Mouse (Mus musculus): ENCODE measurements around the gene Pitpnm1.
"Not testable (repeated sequence)": the region's sequence is repeated elsewhere in the genome, so short reads cannot be mapped to it uniquely, and the experiment has no call there.

Gene Pitpnm1

DNA sequence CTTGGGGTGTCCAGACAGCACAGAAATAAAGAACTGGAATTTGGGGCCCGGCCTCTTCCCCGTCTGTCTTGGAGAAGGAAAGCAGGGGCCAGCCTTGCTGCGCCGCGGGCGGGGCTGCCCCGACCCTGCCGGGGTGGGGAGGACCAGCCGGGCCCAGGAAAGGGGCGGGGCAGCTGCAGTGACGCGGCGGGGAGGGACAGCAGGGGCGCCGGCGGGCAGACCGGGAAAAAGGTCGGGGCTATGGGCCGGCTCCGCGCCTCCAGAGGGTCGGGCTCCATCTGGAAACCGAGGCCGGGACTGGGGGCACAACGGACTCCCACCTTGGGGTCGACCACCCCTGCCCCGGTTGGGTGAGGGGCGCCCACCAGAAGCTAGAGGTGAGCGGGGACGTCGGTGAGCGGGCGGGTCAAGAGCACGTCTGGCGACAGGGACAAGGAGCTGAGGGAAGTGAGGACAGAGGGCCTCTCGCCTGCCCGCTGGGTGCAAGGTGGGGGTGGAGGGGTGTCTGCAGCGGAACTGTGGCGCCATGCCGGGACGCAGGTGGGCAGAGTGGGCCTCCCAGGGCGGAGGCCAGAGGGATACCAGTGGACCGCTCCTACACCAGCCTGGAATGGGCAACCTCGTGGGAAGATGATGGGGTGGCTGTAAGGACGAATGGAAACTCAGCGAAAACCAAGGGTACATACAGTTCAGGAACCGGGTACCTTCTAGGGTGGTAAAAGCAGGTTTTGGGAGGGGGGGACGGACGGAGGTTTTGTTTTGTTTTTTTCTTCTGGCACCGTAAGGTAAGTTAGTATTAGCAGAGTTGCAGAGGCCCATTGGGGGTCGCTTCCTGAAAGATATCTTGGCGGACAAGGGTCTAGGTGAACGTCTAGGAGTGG, at the start of gene Pitpnm1:
Gene Pitpnm1 (plus strand): TSS at position 162 of the 881 bp plus-strand sequence.
- DNase-seq: peak; percentile 64

DNA sequence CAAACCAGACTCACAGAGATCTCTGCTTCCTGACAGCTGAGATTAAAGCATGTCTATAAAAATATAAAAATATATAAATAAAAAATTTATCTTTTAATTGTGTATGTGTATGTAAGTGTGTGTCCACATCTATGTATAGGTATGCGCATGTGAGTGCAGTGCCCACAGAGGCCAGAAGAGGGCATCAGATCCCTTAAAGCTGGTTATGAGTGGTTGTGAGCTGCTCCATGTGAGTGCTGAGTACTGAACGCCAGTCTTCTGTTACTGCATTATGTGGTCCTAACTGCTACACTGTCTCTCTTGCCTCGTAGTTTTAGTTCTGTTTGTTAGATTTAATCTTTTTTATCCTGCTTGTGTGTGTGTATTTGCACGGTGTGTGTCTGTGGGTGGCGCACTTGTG, 48.8 kb upstream of the Pitpnm1 start:
- no peak for DNase-seq

DNA sequence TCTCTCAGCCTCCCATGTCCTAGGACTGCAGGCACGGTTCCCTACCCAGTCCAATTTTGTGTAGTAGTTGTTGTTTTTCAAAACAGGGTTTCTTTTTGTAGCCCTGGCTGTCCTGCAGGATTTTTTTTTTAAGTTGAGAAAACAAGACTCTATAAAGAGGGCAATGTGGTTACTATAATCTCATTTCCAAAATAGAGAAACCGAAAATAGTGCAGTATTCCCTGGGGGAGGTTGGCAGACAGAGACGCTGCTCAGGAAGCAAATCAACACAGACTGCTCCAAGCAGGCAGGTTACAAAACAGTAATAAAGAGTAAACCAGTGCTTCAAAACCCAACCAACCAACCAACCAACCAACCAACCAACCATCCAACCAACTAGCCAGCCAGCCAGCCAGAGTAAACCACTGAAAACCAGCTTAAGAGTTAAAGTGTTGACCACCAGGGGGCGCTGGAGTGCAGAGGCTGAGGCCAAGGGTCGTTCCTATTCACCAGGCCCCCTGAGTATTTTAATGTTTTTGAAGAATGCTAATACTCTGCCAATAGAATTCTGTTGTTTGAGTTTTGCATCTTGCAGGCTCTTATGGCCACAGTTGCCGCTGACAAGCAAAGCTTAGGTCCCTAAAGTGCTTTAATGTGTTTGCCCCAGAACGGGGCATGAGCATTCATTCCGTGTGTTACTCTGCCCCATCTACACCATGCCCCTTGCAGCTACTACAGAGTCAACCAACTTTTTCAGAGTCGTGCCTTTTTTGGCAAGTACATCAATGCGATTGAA, 47.9 kb upstream of the Pitpnm1 start:
- no peak for DNase-seq

DNA sequence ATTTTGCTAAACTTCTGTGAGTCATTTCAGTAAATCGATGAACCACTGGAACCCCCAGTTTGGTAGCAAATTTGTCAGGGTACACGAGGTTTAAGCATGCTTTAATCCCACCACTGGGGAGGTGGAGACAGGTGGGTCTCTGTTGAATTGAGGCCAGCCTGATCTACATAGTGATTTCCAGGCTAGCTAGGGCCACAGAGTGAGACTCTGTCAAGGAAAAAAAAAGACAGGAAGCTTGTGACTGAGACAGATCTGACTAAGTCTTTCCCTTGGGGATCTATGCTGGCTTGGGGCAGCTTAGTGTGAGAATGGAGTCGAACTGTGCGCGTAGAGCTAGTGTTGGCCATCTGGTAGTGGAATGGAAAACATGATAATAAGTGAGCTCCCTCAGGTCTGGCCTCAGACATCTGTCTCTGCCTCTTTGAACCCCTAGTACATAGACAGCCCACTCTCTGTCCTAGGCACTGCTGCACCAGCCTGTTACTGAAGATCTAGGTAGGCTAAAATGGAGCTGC, 47.2 kb upstream of the Pitpnm1 start:
- no peak for DNase-seq

DNA sequence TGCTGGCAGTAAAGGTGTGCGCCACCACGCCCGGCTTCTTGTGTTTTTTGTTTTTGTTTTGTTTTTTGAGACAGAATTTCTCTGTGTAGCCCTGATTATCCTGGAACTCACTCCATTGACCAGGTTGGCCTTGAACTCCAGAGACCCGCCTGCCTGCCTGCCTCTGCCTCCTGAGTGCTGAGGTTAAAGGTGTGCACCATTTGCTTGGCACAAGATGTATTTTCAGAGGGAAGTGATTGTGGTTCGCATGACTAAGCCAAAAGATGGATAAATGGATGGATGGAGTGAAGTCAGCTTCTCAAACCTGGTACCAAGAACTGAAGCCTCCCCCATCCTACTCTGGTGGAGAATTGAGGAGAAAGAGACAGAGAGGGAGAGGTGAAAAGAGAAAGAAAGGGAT, 45.2 kb upstream of the Pitpnm1 start:
- no peak for DNase-seq

DNA sequence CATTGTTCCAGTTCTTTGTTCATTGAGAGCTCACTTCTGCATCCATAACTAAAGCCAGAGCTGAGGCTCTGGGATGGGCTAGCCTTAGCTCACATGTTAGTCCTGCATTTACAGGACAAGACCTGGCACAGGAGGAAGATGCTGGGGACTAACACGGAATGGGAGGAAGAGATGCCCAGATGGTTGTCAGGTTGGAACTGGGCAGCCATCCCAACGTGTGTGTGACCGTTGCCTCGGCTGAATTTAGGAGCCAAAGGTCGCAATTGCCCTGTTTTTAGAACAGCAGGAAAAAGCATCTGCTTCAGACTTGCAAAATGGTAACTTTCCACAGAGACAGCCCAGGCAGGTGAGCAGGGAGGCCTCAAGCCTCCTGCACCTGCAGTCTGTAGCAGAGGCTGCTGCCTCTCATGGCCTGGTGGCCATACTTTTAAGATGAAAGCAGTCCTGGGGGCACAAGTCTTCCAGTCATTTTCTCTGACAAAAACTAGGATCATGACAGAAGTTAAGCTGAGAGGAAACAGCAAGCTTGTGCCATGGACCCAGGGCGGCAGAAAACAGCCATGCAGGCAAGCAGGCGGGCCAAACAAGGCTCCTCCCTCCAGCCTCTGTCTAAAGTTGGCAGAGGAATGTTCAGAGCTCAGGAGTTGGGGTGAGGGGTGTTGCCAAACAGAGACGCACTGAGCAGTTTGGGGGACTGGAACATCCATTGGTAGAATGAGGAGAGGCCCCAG, 44.4 kb upstream of the Pitpnm1 start:
- DNase-seq: no peak

DNA sequence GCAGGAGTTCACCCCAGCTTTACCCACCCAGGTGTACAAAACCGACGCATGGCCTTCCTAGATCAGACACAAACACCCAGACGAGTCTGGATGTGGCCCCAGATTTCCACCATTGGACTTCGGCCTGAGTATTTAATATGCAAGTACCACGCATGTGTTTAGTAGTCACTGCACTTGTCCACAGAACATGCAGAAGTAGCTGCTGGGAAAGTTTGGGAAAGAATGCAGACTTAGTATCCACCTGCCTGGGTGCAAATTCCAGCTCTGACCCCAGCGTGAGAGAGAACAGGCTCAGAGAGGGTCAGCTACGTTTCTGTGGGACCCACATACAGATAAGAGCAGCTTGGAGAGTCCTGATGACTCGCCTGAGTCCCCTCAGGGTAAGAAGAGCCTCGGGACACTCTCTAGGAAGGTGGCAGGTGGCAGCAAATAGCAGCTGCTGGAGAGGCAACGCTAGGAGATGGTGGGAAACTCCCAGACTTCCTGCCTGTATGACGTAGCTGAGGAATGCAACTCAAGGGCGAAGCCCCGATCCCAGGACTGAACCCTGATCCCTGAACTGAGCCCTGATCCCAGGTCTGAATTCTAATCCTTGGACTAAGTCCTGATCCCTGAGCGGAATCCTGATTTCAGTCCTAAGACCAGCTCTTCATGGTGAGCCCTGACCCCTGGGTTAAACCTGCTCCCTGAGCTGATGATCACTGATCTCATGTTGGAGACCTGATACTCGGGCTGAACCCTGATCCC, 43.7 kb upstream of the Pitpnm1 start:
- DNase-seq: no peak

DNA sequence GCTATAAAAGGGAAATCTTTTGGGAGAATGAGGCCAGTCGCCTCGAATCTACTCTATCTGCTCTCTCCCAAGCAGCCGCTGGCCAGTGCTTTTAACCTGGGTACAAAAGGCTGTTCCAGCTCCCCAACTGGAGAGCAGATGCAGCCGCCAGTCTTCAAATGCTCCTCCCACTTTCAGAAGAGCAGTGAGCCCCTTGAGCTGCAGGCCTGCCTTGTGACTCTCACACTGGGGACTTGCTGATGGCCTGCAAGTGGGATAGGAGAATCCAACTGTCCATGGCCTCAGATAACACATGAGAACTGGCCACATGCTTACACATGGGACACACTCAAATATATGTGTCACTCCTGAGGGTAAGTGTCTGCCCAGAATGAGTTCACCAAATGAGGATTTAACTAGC, 43.1 kb upstream of the Pitpnm1 start:
- DNase-seq: no peak

DNA sequence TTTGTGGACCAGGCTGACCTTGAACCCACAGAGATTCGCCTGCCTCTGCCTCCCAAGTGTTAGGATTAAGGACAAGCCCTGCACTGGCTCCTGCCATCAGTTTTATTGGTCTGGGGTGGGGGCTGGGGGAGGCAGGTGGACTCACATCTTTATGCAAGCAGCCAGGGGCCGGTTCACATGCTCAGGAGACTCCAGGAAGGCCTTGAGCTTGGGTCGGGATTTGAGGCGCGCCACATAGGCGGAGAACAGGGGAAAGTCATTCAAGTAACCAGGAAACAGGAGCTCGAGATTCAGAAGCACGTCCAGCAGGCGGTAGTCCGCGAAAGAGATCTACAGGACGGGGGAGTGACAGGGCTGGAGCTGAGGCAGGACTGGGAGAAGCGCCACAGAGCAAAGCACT, 42.4 kb upstream of the Pitpnm1 start:
- DNase-seq: no peak

DNA sequence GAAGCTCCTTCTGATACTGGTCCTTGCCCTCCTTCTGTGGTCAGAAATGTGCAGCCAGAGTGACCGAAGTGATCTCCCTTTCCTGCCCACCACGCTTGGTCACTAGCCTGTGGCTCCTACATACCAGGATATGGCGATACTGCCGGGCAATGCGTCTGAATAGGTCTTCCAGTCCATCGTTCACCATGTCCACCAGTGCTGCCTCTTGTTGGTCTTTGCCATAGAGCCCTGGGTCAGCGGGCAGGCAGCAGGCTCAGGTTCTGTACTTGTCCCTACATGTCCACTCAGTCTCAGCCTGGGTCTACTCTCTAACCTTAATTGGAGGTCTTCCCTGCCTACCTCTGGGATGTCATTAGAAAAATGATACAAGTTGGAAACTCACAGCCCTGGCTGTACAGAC, 41.8 kb upstream of the Pitpnm1 start:
- no peak for DNase-seq

DNA sequence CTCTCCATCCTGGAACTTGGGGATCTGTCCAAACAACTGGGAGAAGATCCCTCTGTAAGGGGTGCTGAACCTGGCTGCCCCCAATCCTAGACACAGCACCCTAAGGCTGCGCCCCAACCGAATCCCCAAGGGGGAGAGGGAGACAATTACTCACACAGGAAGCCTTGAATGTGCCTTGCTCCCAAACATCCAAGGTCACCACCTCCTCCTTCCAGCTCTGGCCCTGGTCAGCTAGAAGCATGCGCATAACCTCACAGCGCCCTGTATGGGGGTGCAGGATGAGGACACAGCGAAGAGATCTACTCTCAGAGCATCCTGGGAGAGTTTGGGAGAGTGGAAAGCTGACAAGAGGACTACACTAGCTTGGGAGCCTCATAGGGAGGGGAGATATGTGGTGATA, 41.2 kb upstream of the Pitpnm1 start:
- DNase-seq: no peak

DNA sequence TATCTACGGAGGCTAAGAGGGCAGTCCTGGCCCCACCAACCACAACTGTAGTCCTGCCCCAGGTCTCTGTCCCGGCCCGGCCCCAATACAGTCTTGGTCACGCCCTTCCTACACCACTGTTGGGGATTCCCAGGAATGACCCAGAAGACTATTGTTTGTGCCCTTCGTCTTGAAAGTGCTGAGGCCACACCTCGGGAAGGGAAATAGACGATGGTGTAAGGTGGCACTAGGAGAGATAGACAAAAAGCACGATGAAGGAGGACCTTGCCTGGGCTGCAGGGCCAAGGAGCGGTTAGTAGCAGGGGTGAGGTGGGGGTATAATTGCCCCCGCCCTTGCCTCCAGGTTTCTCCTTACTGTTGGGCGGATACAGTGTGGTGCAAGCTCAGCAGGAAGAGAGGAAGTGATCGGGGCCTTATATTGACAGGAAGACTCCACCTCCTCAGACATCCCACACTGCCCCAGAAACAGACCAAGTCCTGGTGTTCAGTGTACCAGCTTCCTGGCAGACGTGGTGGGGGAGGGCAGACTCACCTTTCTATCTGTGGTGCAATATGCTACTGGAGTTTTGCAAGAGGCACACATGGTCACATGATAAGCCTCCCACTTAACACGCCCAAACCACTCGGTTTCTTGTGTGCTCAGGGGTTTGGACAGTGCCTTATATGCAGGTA, 40.6 kb upstream of the Pitpnm1 start, which contains the start of gene Gstp3:
Gene Gstp3 (minus strand): TSS at position 501 of the 672 bp plus-strand sequence.
- no peak for DNase-seq

DNA sequence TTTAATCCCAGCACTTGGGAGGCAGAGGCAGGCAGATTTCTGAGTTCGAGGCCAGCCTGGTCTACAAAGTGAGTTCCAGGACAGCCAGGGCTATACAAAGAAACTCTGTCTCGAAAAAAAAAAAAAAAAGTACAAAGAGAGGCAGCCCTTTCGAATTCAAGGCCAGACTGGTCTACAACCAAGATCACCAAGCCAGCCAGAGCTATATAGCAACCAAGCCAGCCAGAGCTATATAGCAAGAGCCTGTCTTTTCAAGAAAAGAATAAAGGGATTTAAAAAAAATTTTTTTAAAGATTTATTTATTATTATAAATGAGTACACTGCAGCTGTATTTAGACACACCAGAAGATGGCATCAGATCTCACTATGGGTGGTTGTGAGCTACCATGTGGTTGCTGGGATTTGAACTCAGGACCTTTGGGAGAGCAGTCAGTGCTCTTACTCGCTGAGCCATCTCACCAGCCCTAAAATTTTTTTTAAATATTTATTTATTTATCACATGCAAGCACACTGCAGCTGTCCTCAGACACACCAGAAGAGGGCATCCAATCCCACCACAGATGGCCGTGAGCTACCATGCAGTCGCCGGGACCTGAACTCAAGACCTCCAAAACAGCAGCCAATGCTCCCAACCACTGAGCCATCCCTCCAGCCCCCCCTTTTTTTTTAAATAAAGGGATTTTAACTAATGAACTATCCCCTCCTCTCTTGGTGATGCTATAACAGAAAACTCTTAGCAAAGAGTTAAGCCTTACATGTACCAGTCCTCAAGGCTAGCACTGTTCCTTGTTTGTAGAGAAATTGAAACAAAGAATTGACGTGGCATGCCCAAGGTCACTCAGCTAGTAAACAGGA, 39.5 kb upstream of the Pitpnm1 start:
- not testable (repeated sequence) for DNase-seq

DNA sequence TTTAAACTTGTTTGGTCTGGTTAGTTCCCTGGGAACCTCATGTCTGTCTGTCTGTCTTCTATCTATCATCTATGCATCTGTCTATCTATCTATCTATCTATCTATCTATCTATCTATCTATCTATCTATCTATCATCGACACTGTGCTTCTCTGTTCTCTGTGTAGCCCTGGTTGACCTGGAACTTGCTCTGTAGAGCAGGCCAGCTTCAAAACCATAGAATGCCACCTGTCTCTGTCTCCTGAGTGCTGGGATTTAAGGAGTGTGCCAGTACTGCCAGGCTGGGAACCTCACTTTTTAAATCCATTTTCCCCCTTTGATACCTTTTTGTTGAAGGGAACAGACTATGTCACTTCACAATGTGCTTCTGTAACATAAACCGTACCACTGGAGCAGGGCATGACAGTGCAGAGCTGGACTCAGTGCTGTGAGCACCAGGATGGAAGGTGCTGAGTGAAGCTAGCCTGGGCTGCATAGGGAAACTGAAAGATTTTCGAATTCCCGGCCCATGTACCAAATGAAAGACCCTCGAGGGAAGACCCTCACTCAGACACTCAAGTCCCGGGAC, 38.8 kb upstream of the Pitpnm1 start:
- DNase-seq: no peak

DNA sequence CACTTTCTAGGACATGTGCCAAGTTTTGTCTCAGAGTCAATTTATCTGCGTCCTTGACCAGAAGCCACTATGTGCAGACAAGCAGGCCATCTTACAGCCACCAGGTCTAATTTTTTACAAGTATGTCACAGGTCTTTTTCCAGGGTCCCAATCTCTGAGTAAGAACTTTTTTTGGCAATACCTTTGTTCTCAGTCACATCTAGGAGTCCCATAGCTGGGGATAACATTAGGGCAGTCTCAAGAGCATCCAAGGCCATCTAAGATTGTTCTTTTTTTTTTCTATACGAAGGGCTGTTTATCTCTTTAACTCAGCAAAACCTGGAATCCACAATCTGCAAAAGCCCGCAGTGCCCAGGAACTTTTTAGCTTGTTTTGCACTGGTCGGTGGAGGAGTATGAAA, 36.4 kb upstream of the Pitpnm1 start:
- DNase-seq: not testable (repeated sequence)

DNA sequence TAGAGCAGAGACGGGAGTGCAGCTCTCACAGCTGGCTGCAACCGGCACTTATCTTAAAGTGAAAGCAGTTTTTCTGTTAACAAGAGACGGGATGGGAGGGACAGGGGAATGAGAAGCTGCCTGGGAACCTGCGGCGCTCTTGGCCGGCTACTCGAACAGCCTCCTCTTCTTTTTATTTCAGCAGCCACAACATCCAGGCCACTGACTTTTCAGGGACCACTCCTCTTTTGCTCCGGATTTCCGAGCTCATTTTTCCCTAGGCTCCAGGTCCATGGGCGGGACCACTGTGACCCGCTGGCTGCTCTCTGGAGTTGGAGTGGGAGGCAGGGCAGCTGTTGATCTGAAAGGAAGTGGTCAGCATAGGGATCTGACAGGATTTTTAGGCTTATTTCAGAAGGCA, 35.3 kb upstream of the Pitpnm1 start:
- DNase-seq: not testable (repeated sequence)

DNA sequence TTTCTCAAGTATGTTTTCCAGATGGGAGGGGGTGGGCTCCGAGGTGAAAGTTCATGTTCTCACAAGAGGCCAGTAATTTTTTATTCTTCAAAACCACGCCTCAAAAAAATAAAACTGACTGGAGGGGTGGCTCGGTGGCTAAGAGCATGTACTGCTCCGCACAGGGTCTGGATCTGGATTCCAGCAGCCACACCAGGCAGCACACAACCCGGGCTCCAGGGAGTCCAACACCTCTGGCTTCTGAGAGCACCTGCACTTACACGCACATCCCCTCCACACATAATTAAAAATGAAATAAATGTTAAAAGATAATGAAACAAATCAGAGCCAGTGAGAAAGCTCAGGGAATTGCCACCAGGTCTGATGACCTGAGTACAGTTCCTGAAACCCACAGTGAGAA, 33.5 kb upstream of the Pitpnm1 start:
- DNase-seq: no peak

DNA sequence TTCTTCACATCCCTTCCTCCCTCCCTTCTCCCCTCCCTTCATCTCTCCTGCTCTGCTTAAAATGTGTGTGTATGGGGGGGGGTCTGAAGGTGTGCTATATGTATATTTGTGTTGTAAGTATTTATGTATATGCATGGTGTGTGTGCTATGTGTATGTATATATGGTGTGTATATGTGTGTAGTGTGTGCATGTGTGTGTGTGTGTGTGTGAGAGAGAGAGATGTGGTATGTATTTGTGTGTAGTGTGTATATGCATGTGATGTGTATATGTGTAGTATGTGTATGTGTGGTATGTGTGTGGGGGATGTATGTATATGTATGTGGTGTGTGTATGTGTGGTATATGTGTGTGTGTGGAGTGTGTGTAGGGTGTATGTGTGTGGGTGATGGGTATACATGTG, 32.9 kb upstream of the Pitpnm1 start:
- DNase-seq: no peak

DNA sequence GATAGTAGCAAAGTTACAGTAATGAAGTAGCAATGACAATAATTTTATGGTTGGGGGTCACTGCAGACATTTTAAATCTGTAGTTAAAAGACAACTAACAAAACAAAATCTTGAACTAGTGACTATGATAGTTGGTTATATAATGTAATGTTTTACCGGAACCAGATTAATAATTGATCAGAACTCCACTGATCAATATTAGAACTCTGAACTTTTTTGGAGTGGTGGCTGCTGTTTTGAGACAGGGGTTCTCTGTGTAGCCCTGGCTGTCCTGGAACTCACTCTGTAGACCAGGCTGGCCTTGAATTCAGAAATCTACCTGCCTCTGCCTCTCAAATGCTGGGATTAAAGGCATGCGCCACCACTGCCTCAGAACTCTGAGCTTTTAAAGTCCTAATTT, 31.6 kb upstream of the Pitpnm1 start:
- DNase-seq: not testable (repeated sequence)

DNA sequence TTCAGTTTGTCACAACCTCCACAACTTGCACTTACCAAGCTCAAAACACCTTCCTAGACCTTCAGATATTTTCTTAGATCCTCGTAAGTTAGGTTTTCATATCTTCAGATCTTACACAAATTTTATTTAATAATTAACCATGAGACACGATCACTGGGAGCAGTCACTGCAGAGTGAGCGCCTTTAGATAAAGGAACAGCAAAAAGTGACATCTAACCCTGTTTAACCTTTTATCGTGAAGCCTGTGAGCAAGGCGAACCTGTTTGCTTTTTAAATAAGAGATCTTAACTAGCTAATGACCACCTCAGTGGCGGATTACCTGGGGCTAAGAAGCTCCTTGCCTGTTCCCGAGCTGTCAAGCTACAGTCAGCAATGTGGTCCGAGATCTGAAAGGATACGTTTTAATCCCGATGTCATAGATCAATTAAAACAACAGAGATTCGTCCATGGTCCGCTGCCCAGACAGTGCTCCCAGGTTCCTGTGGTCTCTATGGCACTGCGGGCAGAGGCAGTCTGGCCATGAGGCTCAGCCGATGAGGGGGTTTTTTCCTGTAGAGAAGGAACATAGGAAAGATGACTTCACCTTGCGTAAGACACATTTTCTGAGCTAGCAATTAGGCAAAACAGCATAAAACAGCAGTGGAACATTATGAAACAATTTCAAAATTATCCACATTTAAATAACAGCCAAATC, 30.9 kb upstream of the Pitpnm1 start:
- no peak for DNase-seq

All from right cerebral cortex, postnatal 25 days (tissue).